Mouse (Mus musculus): ENCODE measurements around the gene Cyp27a1. TPM values are rescaled to one million over a fixed set of nuclear protein-coding genes. Genes with fewer than 3 reads are reported as not detected.

The Cyp27a1 gene
- total RNA-seq, 1 experiment from 2014 or later, result 15.5 TPM

DNA sequence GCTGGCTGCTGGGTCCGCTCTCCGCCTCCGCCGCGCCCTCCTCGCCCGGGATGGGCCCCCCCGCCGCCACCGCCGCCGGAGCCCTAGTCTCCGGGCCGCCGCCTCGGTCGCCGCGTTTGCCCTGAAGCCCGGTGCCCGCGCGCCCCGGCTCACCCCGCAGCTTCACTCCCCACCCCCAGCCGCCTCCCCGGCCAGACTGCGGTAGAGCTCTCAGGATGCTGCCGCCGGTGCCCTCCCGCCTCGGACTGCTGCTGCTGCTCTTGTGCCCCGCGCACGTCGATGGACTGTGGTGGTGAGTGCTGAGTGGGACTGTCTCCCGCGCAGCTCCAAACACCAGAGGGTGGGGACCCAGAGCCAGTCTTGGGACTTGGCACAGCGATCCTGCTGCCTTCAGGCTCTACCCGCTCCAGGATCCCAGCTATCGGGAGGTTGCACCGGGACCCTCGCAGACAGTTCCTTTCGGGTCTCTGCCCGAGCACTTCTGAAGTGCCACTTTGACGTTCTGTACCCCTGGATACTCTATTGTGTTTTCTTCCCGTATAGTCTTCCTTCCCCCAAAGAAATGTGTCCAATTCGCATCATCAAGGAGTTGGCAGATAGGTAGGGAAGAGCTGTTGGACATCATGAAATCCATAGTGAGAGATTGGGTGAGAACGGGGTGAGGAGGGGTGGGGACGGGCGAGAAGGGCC lies 58.7 kb downstream of the Cyp27a1 start:
- peak; percentile 46 for DNase-seq

- DNase-seq, result peak; percentile 79
These were observed 59.8 kb downstream of the Cyp27a1 start for GRCm38 (mm10) chr1:74773136-74773535.

GRCm38 (mm10) chr1:74774062-74774461 lies 60.7 kb downstream of the Cyp27a1 start:
- DNase-seq, result no peak

DNA sequence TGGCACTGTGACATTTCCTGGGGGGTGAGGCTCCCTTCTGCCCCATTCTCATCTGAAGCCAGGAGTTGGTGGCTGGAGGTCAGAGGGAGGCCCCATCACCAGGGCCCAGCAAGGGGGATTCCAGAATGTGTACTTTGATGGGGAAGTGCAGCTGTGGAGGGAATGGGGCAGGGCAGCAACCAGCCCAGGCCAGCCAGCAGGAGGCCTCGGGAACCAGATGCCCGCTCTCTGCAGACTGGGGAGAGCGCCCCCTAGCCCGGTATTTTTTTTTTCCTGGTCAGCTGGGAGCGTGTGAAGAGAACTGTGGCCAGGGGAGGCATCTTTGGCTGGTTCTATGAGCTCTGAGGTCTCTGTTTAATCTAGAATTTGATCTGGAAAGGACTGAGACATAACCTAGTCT lies 62.4 kb downstream of the Cyp27a1 start:
- no peak for DNase-seq

DNA sequence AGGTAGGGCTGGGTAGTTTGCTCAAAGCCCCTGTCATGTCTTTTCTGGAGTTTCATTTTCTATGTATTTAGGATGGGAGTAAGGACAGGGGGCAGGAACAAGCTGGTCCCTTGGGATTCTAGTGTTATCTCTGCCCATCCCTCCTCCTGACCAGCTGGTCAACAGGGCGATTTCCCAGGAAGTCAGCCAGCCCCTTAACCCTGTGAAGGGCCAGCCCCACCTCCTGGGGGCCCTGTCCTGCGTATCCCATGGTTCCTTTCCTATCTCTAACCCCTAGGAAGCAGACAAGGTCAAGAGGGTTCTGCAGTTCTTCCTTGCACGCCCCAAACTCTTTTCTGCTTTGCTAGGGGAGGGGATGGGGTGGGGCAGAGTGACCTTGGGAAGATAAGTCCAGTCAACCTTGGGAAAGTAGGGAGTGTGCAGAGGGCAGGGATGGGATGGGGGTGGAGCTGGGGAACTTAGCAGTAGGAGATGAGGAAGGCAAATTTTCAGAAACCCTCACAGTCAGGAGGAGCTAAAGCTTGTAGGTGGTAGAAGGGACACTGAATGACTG lies 65.6 kb downstream of the Cyp27a1 start:
- no peak for DNase-seq

DNA sequence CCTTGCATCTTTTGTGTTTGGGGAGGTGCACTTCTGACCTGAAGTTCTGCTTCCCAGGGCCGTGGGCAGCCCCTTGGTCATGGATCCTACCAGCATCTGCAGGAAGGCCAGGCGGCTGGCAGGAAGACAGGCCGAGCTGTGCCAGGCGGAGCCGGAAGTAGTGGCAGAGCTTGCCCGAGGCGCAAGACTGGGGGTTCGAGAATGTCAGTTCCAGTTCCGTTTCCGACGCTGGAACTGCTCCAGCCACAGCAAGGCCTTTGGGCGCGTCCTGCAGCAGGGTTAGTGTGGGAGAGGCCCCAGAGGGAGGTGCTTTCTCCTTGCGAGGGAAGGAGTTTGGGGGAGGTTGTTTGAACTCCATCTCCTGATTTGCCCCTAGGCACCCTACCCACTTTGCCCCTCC lies 68.7 kb downstream of the Cyp27a1 start:
- no peak for DNase-seq

DNA sequence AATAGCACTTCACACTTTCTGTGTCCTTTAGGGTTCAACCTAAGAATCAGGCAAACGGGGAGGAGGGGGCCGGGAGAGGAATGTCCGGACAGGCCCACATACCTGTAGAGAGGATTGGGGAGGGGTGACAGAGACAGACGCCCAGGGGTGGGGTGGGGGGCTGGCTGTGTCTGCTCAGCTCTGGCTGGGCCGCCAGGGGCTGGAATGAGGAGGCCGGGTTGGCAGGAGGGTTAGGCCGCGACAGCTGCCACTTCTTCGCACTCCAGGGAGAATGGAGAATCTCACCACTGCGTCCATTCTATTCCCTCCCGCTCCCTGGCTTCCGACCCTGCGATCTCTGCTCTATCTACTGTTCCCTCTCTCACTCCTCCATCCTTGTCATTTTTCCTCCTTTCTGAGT lies 70.2 kb downstream of the Cyp27a1 start:
- DNase-seq, result no peak

DNA sequence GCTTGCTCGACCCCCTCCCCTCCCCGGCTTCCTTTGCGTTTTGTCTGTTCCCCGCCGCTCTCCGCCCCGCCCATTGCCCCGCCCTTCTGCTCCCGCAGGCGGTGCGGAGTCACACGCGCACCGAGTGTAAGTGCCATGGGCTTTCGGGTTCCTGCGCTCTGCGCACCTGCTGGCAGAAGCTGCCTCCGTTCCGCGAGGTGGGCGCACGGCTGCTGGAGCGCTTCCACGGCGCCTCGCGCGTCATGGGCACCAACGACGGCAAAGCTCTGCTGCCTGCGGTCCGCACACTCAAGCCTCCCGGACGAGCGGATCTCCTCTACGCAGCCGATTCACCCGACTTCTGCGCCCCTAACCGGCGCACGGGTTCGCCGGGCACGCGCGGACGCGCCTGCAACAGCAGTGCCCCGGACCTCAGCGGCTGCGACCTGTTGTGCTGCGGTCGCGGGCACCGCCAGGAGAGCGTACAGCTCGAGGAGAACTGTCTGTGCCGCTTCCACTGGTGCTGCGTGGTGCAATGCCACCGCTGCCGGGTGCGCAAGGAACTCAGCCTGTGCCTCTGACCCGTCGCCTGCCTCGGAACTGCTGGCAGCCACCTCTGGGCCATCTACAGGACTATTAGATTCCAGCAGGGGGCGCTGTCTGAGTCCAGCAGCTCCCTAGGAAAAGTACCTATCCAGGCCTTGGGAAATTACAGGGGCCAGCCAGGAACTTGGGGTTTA lies 70.8 kb downstream of the Cyp27a1 start:
- DNase-seq, result peak; percentile 72

Other genes with a start within 250 kb of the Cyp27a1 start
- 26.3 and 27.2 TPM in 2 replicates for gene Cnot9, start 207.5 kb upstream of the Cyp27a1 start, total RNA-seq (2021)
- gene Plcd4, start 170.7 kb upstream of the Cyp27a1 start, total RNA-seq (2021), result 0.24 and 0.82 TPM in 2 replicates
- 16.5 and 25.3 TPM in 2 replicates for gene Usp37, start 169.3 kb upstream of the Cyp27a1 start, total RNA-seq (2021)
- gene Zfp142, start 125.3 kb upstream of the Cyp27a1 start, total RNA-seq (2021), result 15.7 and 17.7 TPM in 2 replicates
- gene Bcs1l, start 125.3 kb upstream of the Cyp27a1 start, total RNA-seq (2021), result 30.3 and 30.8 TPM in 2 replicates
- gene Rnf25, start 112.2 kb upstream of the Cyp27a1 start, total RNA-seq (2021), result 46.4 and 56.7 TPM in 2 replicates
- gene Stk36, start 112.1 kb upstream of the Cyp27a1 start, total RNA-seq (2021), result 3.7 and 4.2 TPM in 2 replicates
- 22.0 and 26.5 TPM in 2 replicates for gene Ttll4, start 51.8 kb upstream of the Cyp27a1 start, total RNA-seq (2021)
- gene Prkag3, start 35.6 kb downstream of the Cyp27a1 start, total RNA-seq (2021), result not detected in 2 replicates
- gene Wnt6, start 58.3 kb downstream of the Cyp27a1 start, total RNA-seq (2021), result 1.8 and 2.5 TPM in 2 replicates
- gene Wnt10a, start 77.9 kb downstream of the Cyp27a1 start, total RNA-seq (2021), result 0.27 TPM in 1 of 2 replicates, not detected in the other
- gene Cdk5r2, start 141.4 kb downstream of the Cyp27a1 start, total RNA-seq (2021), result 4.3 and 5.1 TPM in 2 replicates
- gene Fev, start 171.8 kb downstream of the Cyp27a1 start, total RNA-seq (2021), result 1.7 and 1.8 TPM in 2 replicates
- gene Cryba2, start 179.6 kb downstream of the Cyp27a1 start, total RNA-seq (2021), result 2.2 TPM in 1 of 2 replicates, not detected in the other
- 0.06 TPM in 1 of 2 replicates, not detected in the other for gene Cfap65, start 222.0 kb downstream of the Cyp27a1 start, total RNA-seq (2021)
- gene Ihh, start 238.1 kb downstream of the Cyp27a1 start, total RNA-seq (2021), result 0.24 TPM in 1 of 2 replicates, not detected in the other

Measured in adrenal gland, postnatal 25 days (tissue).